Mouse (Mus musculus): ENCODE measurements around the gene Gprc5c. TPM values are rescaled to one million over a fixed set of nuclear protein-coding genes. Genes with fewer than 3 reads are reported as not detected.
A peak's percentile ranks its signal among the peaks of the same experiment; 100 is the strongest.

Gene Gprc5c
- polyA plus RNA-seq, 1 experiment from 2014 or later = 41.1 TPM

GRCm38 (mm10) chr11:114823199-114823725 is 27.7 kb upstream of the Gprc5c start:
- WGBS = 2% methylated on average over 11 of the region's 11 CpGs
- Histone ChIP-seq H3K9ac (ENCODE audit: low read length) (peak overlapping the region; percentile 30; the same call in 1 of the 2 replicates), H3K4me1 (ENCODE audit: control insufficient read depth, insufficient read depth, low read length) (peaks cover 30% of the 10 kb centered on the region), H3K9me3 (ENCODE audit: control insufficient read depth, low read length) (no peaks in the 10 kb centered on the region), H3K4me3 (ENCODE audit: low read depth, low read length) (no peak overlapping the region), H3K36me3 (ENCODE audit: control insufficient read depth, insufficient read depth, low read length) (no peaks in the 10 kb centered on the region), H3K4me2 (ENCODE audit: low read depth, severe bottlenecking) (no peak overlapping the region), H3K27ac (replicated peaks; ENCODE audit: low read depth, low read length) (peak overlapping the region; percentile 71; the same call in 1 of the 2 replicates), H3K27me3 (ENCODE audit: control insufficient read depth, insufficient read depth, low read length) (no peaks in the 10 kb centered on the region)
- peak; percentile 52 for DNase-seq (ENCODE audit: low spot score)
- ATAC-seq (ENCODE audit: insufficient number of reproducible peaks, low FRiP score, low TSS enrichment, low read depth) = 0 out of 2 replicates have a peak, but pooled peaks have one; percentile 21

DNA sequence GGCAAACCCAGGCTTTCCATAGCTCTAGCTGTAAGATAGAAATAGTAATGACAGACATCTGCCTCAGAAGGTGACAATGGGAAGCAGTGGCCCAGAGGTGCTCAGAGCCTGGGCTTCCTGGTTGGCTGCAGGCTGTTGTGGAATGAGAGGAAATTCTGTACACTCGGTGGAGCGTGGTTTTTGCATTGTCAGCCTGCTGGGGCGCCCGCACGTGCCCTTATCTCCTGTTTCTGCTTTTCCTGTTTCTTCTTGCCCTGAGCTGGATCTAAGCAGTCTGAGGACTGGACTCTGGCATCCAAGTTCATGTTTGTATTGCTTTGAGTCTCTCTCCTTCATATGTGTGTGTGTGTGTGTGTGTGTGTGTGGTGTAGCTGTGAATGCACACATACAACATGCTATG is 24.3 kb upstream of the Gprc5c start:
- Histone ChIP-seq H3K27ac (replicated peaks; ENCODE audit: low read depth, low read length) (no peak overlapping the region), H3K4me3 (ENCODE audit: low read depth, low read length) (no peak overlapping the region)

GRCm38 (mm10) chr11:114829499-114830432 is 21.2 kb upstream of the Gprc5c start:
- 4% methylated on average over 24 of the region's 24 CpGs for WGBS
- H3K27ac ChIP-seq (replicated peaks; ENCODE audit: low read depth, low read length) = peak overlapping the region; percentile 96
- H3K36me3 ChIP-seq (ENCODE audit: control insufficient read depth, insufficient read depth, low read length) = no peaks in the 10 kb centered on the region
- peak overlapping the region; percentile 27 for H3K4me3 ChIP-seq (ENCODE audit: low read depth, low read length)
- peak; percentile 92 for DNase-seq (ENCODE audit: low spot score)
- H3K9me3 ChIP-seq (ENCODE audit: control insufficient read depth, low read length) = no peaks in the 10 kb centered on the region
- peaks cover 15% of the 10 kb centered on the region for H3K4me1 ChIP-seq (ENCODE audit: control insufficient read depth, insufficient read depth, low read length)
- H3K4me2 ChIP-seq (ENCODE audit: low read depth, severe bottlenecking) = peak overlapping the region; percentile 72
- peak overlapping the region; percentile 62 for H3K9ac ChIP-seq (ENCODE audit: low read length)
- ATAC-seq (ENCODE audit: insufficient number of reproducible peaks, low FRiP score, low TSS enrichment, low read depth) = peak; percentile 97
- no peaks in the 10 kb centered on the region for H3K27me3 ChIP-seq (ENCODE audit: control insufficient read depth, insufficient read depth, low read length)

More for the DNA sequence above, 24.3 kb upstream of the Gprc5c start:
- Histone ChIP-seq H3K36me3 (ENCODE audit: control insufficient read depth, insufficient read depth, low read length) (no peaks in the 10 kb centered on the region), H3K27me3 (ENCODE audit: control insufficient read depth, insufficient read depth, low read length) (no peaks in the 10 kb centered on the region), H3K9ac (ENCODE audit: low read length) (no peak overlapping the region), H3K4me1 (ENCODE audit: control insufficient read depth, insufficient read depth, low read length) (peaks cover 29% of the 10 kb centered on the region), H3K9me3 (ENCODE audit: control insufficient read depth, low read length) (no peaks in the 10 kb centered on the region), H3K4me2 (ENCODE audit: low read depth, severe bottlenecking) (no peak overlapping the region)
- DNase-seq (ENCODE audit: low spot score) = no peak
- 84% methylated on average over 5 of the region's 5 CpGs for WGBS
- ATAC-seq (ENCODE audit: insufficient number of reproducible peaks, low FRiP score, low TSS enrichment, low read depth) = no peak

GRCm38 (mm10) chr11:114830433-114830773 is 20.5 kb upstream of the Gprc5c start:
- Histone ChIP-seq H3K27me3 (ENCODE audit: control insufficient read depth, insufficient read depth, low read length) (no peaks in the 10 kb centered on the region), H3K4me2 (ENCODE audit: low read depth, severe bottlenecking) (peak overlapping the region; percentile 72), H3K9ac (ENCODE audit: low read length) (peak overlapping the region; percentile 50), H3K9me3 (ENCODE audit: control insufficient read depth, low read length) (no peaks in the 10 kb centered on the region), H3K27ac (replicated peaks; ENCODE audit: low read depth, low read length) (peak overlapping the region; percentile 96), H3K36me3 (ENCODE audit: control insufficient read depth, insufficient read depth, low read length) (no peaks in the 10 kb centered on the region), H3K4me3 (ENCODE audit: low read depth, low read length) (peak overlapping the region; percentile 16; the same call in 1 of the 2 replicates), H3K4me1 (ENCODE audit: control insufficient read depth, insufficient read depth, low read length) (peaks cover 15% of the 10 kb centered on the region)
- 6% methylated on average over 8 of the region's 8 CpGs for WGBS
- ATAC-seq (ENCODE audit: insufficient number of reproducible peaks, low FRiP score, low TSS enrichment, low read depth) = peak; percentile 58
- no peak for DNase-seq (ENCODE audit: low spot score)

GRCm38 (mm10) chr11:114833166-114833565 is 17.8 kb upstream of the Gprc5c start:
- Histone ChIP-seq H3K36me3 (ENCODE audit: control insufficient read depth, insufficient read depth, low read length) (no peaks in the 10 kb centered on the region), H3K27me3 (ENCODE audit: control insufficient read depth, insufficient read depth, low read length) (no peaks in the 10 kb centered on the region), H3K4me3 (ENCODE audit: low read depth, low read length) (no peak overlapping the region), H3K9ac (ENCODE audit: low read length) (no peak overlapping the region), H3K4me2 (ENCODE audit: low read depth, severe bottlenecking) (no peak overlapping the region), H3K9me3 (ENCODE audit: control insufficient read depth, low read length) (no peaks in the 10 kb centered on the region; the same call in 1 of the 2 replicates), H3K4me1 (ENCODE audit: control insufficient read depth, insufficient read depth, low read length) (peaks cover 15% of the 10 kb centered on the region), H3K27ac (replicated peaks; ENCODE audit: low read depth, low read length) (no peak overlapping the region)
- DNase-seq (ENCODE audit: low spot score) (no peak), ATAC-seq (ENCODE audit: insufficient number of reproducible peaks, low FRiP score, low TSS enrichment, low read depth) (no peak)
- 51% methylated on average over 5 of the region's 5 CpGs for WGBS

GRCm38 (mm10) chr11:114843818-114844463 is 7.0 kb upstream of the Gprc5c start:
- peak overlapping the region; percentile 50; the same call in 1 of the 2 replicates for H3K9ac ChIP-seq (ENCODE audit: low read length)
- peaks cover 13% of the 10 kb centered on the region for H3K4me1 ChIP-seq (ENCODE audit: control insufficient read depth, insufficient read depth, low read length)
- peak overlapping the region; percentile 39 for H3K4me2 ChIP-seq (ENCODE audit: low read depth, severe bottlenecking)
- peak; percentile 72 for DNase-seq (ENCODE audit: low spot score)
- peak overlapping the region; percentile 93 for H3K27ac ChIP-seq (replicated peaks; ENCODE audit: low read depth, low read length)
- no peak overlapping the region; the same call in 1 of the 2 replicates for H3K4me3 ChIP-seq (ENCODE audit: low read depth, low read length)
- H3K36me3 ChIP-seq (ENCODE audit: control insufficient read depth, insufficient read depth, low read length) = no peaks in the 10 kb centered on the region
- no peaks in the 10 kb centered on the region for H3K27me3 ChIP-seq (ENCODE audit: control insufficient read depth, insufficient read depth, low read length)
- H3K9me3 ChIP-seq (ENCODE audit: control insufficient read depth, low read length) = no peaks in the 10 kb centered on the region
- 2% methylated on average over 8 of the region's 8 CpGs for WGBS
- ATAC-seq (ENCODE audit: insufficient number of reproducible peaks, low FRiP score, low TSS enrichment, low read depth) = peak; percentile 67

- Histone ChIP-seq H3K4me2 (ENCODE audit: low read depth, severe bottlenecking) (peak overlapping the region; percentile 39), H3K4me1 (ENCODE audit: control insufficient read depth, insufficient read depth, low read length) (peaks cover 16% of the 10 kb centered on the region), H3K9ac (ENCODE audit: low read length) (peak overlapping the region; percentile 50; the same call in 1 of the 2 replicates), H3K27ac (replicated peaks; ENCODE audit: low read depth, low read length) (peak overlapping the region; percentile 93), H3K4me3 (ENCODE audit: low read depth, low read length) (no peak overlapping the region; the same call in 1 of the 2 replicates), H3K27me3 (ENCODE audit: control insufficient read depth, insufficient read depth, low read length) (no peaks in the 10 kb centered on the region), H3K36me3 (ENCODE audit: control insufficient read depth, insufficient read depth, low read length) (no peaks in the 10 kb centered on the region), H3K9me3 (ENCODE audit: control insufficient read depth, low read length) (no peaks in the 10 kb centered on the region)
- DNase-seq (ENCODE audit: low spot score) (no peak), ATAC-seq (ENCODE audit: insufficient number of reproducible peaks, low FRiP score, low TSS enrichment, low read depth) (no peak)
- WGBS = 62% methylated on average over 7 of the region's 7 CpGs
Observed at GRCm38 (mm10) chr11:114844464-114845220, 6.3 kb upstream of the Gprc5c start.

DNA sequence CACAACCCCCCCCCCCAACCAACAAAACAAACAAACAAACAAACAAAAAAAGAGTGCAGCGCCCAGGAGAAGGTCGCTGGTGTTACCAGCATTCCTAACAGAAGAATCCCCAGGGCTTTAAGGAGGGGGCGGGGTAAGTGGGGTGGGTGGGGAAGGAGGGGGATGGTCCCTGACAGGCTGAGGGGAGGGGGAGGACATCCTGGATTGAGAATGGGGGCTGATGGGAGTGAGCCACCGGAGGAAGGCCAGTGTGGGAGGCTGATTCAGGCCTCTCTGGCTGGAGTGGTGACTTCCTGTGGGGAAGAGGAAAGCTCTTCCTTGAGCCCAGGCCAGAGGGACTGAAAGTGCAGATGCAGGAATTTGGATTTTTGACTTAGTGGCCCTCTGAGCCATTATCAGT is 4.6 kb upstream of the Gprc5c start:
- ATAC-seq (ENCODE audit: insufficient number of reproducible peaks, low FRiP score, low TSS enrichment, low read depth) (no peak), DNase-seq (ENCODE audit: low spot score) (no peak)
- no peak overlapping the region for H3K4me2 ChIP-seq (ENCODE audit: low read depth, severe bottlenecking)
- H3K4me1 ChIP-seq (ENCODE audit: control insufficient read depth, insufficient read depth, low read length) = peaks cover 26% of the 10 kb centered on the region
- no peaks in the 10 kb centered on the region for H3K27me3 ChIP-seq (ENCODE audit: control insufficient read depth, insufficient read depth, low read length)
- no peak overlapping the region for H3K27ac ChIP-seq (replicated peaks; ENCODE audit: low read depth, low read length)
- 63% methylated on average over 4 of the region's 4 CpGs for WGBS
- H3K9ac ChIP-seq (ENCODE audit: low read length) = no peak overlapping the region
- no peak overlapping the region for H3K4me3 ChIP-seq (ENCODE audit: low read depth, low read length)
- no peaks in the 10 kb centered on the region for H3K9me3 ChIP-seq (ENCODE audit: control insufficient read depth, low read length)
- no peaks in the 10 kb centered on the region for H3K36me3 ChIP-seq (ENCODE audit: control insufficient read depth, insufficient read depth, low read length)

All from limb, embryonic 11.5 days (tissue).